Mouse (Mus musculus): Measurements from ENCODE around the gene Emcn. TPM values are rescaled to one million over a fixed set of nuclear protein-coding genes. Genes with fewer than 3 reads are reported as not detected.

The Emcn gene
- 0.16 and 0.38 TPM in 2 replicates for polyA plus RNA-seq (2012)

GRCm38 (mm10) chr3:137340938-137341337 is at the start of gene Emcn:
Gene Emcn, plus strand, starts transcription at chr3:137341067.

